23 mouse cellular contexts compared by ENCODE assay signal in genomic region chr13:54237512-54237911, GRCm38 (mm10). TPM values are rescaled to one million over a fixed set of nuclear protein-coding genes. Genes with fewer than 3 reads are reported as not detected.
DNase-seq lines count a peak whose midpoint lies in the region; ATAC-seq and TF ChIP-seq lines count a peak whose summit lies in the region.
"Had no signal": no experiment of that assay in that cellular context is flagged by ENCODE, and none has a peak within 500 bp of the region (broad histone marks: within the 10 kb centered on the region; RNA-seq: fewer than 3 reads in every experiment).

No protein-coding gene starts in this region.

- ATAC-seq in kidney, postnatal 0 days (replicated peaks; ENCODE audit: low FRiP score, low read depth): no peak
- ATAC-seq in stomach, postnatal 0 days (ENCODE audit: low FRiP score, low TSS enrichment): peak; percentile 74
- ATAC-seq: activated CD4-positive, CD25-positive, alpha-beta regulatory T cell, adult 4 months; CD4-positive, CD25-positive, alpha-beta regulatory T cell, adult 4 months; forebrain, embryonic 13.5 days; forebrain, postnatal 0 days had no signal

- no peak for TF ChIP-seq POLR2A in testis, adult 2 months (IDR thresholded peaks at IDR 0.05; ENCODE audit: control insufficient read depth, low read depth, low read length)

- H3K4me1 ChIP-seq in testis, adult 2 months (ENCODE audit: control insufficient read depth, insufficient read depth, low read length): 0 out of 2 replicates have a peak, but pooled peaks cover 2% of the 10 kb centered on the region
- no peaks in the 10 kb centered on the region; the same call in 1 of the 2 replicates for H3K4me1 ChIP-seq in kidney, postnatal 0 days (replicated peaks; ENCODE audit: insufficient read depth, low read length)
- peaks cover 3% of the 10 kb centered on the region; the same call in 1 of the 2 replicates for H3K4me1 ChIP-seq in stomach, postnatal 0 days (replicated peaks; ENCODE audit: control insufficient read depth, insufficient read depth)
- H3K4me1 ChIP-seq: hindbrain, embryonic 10.5 days had no signal

- peak; percentile 59 for DNase-seq in kidney, adult 11 months
- no peak for DNase-seq in kidney, postnatal 4 days
- DNase-seq in testis, postnatal 10 days (ENCODE audit: low spot score): no peak
- no peak for DNase-seq in kidney, postnatal 0 days (ENCODE audit: low spot score)
- no peak for DNase-seq in stomach, postnatal 0 days (ENCODE audit: low spot score)
- no peak for DNase-seq in thymus, postnatal 25 days
- no peak for DNase-seq in Muller cell, postnatal 12 days (ENCODE audit: inconsistent ontology term)
- DNase-seq: adrenal gland, adult 2 months; adrenal gland, postnatal 25 days; B cell, adult 2 months; cerebellum, adult 2 months; cerebellum, postnatal 10 days; forebrain, postnatal 0 days; gastrocnemius, postnatal 14 days; heart, adult 2 months had no signal

- TF ChIP-seq CTCF in testis, adult 2 months (IDR thresholded peaks at IDR 0.05; ENCODE audit: control insufficient read depth, insufficient read depth, insufficient replicate concordance, low read depth, low read length): no peak
- no peak for TF ChIP-seq CTCF in kidney, postnatal 0 days (IDR thresholded peaks at IDR 0.05; ENCODE audit: low read depth)
- TF ChIP-seq CTCF in stomach, postnatal 0 days (IDR thresholded peaks at IDR 0.05; ENCODE audit: low read depth): no peak

- peak overlapping the region; percentile 8 for H3K4me3 ChIP-seq in testis, adult 2 months (ENCODE audit: control insufficient read depth, low read depth, low read length)
- no peak overlapping the region for H3K4me3 ChIP-seq in kidney, postnatal 0 days (replicated peaks; ENCODE audit: low read depth, low read length)
- no peak overlapping the region for H3K4me3 ChIP-seq in stomach, postnatal 0 days (ENCODE audit: low read depth, low read length)
- H3K4me3 ChIP-seq: embryonic facial prominence, embryonic 10.5 days; forebrain, embryonic 13.5 days; heart, adult 2 months; heart, embryonic 12.5 days; hindbrain, embryonic 10.5 days had no signal

- no peak overlapping the region for H3K4me2 ChIP-seq in kidney, postnatal 0 days (ENCODE audit: low read length)
- no peak overlapping the region for H3K4me2 ChIP-seq in stomach, postnatal 0 days (replicated peaks; ENCODE audit: low read depth)
- H3K4me2 ChIP-seq: forebrain, embryonic 13.5 days; heart, embryonic 12.5 days had no signal

- no peaks in the 10 kb centered on the region for H3K27me3 ChIP-seq in testis, adult 2 months (ENCODE audit: control insufficient read depth, insufficient read depth, low read length)
- H3K27me3 ChIP-seq in kidney, postnatal 0 days (ENCODE audit: insufficient read depth, low read length): no peaks in the 10 kb centered on the region
- H3K27me3 ChIP-seq in stomach, postnatal 0 days (ENCODE audit: control insufficient read depth, insufficient read depth, low read length): no peaks in the 10 kb centered on the region
- H3K27me3 ChIP-seq: forebrain, embryonic 13.5 days had no signal

- WGBS in kidney, postnatal 0 days: 63% methylated on average over 6 of the region's 6 CpGs
- 63% methylated on average over 6 of the region's 6 CpGs for WGBS in stomach, postnatal 0 days

- no peaks in the 10 kb centered on the region for H3K9me3 ChIP-seq in kidney, postnatal 0 days (replicated peaks; ENCODE audit: low read length)
- H3K9me3 ChIP-seq in stomach, postnatal 0 days (ENCODE audit: control insufficient read depth, low read length): no peaks in the 10 kb centered on the region
- H3K9me3 ChIP-seq: embryonic facial prominence, embryonic 10.5 days; forebrain, embryonic 13.5 days; heart, embryonic 12.5 days; hindbrain, embryonic 10.5 days had no signal

- H3K27ac ChIP-seq in testis, adult 2 months (ENCODE audit: control insufficient read depth, insufficient read depth, low read depth, low read length): no peak overlapping the region
- H3K27ac ChIP-seq in kidney, postnatal 0 days: peak overlapping the region; percentile 40; the same call in 1 of the 2 replicates
- no peak overlapping the region for H3K27ac ChIP-seq in stomach, postnatal 0 days (replicated peaks)
- H3K27ac ChIP-seq: embryonic facial prominence, embryonic 10.5 days; forebrain, embryonic 13.5 days; heart, adult 2 months; hindbrain, embryonic 10.5 days had no signal

- TF ChIP-seq EP300 in stomach, postnatal 0 days (optimal IDR thresholded peaks at IDR 0.05): no peak

- no peaks in the 10 kb centered on the region for H3K36me3 ChIP-seq in testis, adult 2 months (ENCODE audit: control insufficient read depth, insufficient read depth, low read length)
- no peaks in the 10 kb centered on the region for H3K36me3 ChIP-seq in kidney, postnatal 0 days (ENCODE audit: insufficient read depth, low read length)
- H3K36me3 ChIP-seq in stomach, postnatal 0 days (ENCODE audit: control insufficient read depth, insufficient read depth, low read length): no peaks in the 10 kb centered on the region
- H3K36me3 ChIP-seq: embryonic facial prominence, embryonic 10.5 days; G1E; heart, embryonic 12.5 days; hindbrain, embryonic 10.5 days had no signal

- no peak overlapping the region for H3K9ac ChIP-seq in kidney, postnatal 0 days (ENCODE audit: low read depth, low read length)
- H3K9ac ChIP-seq in stomach, postnatal 0 days (ENCODE audit: low read length): no peak overlapping the region
- H3K9ac ChIP-seq: forebrain, embryonic 13.5 days; forebrain, postnatal 0 days; heart, embryonic 12.5 days had no signal

RNA-seq across cellular contexts. Expression of gene Hrh2, which starts 45.6 kb away (rescaled TPM):
- 0.12 and 0.18 TPM in 2 replicates for polyA plus RNA-seq in testis, adult 2 months (2012; rRNA removed)
- 0.05 TPM in 1 of 2 replicates, not detected in the other for polyA plus RNA-seq in kidney, postnatal 0 days (2015; fragmentation: Nextera tagmentation; extraction: Ambion mirVana)
- 2.6 and 3.6 TPM in 2 replicates for polyA plus RNA-seq in stomach, postnatal 0 days (2015; fragmentation: Nextera tagmentation; extraction: Ambion mirVana)
- polyA plus RNA-seq: embryonic facial prominence, embryonic 10.5 days; G1E; heart, embryonic 12.5 days had no signal
